Mouse (Mus musculus) C2C12 (cell line): ENCODE data around the gene Bhlha9. TPM values are rescaled to one million over a fixed set of nuclear protein-coding genes. Genes with fewer than 3 reads are reported as not detected.

Experiments used
- H3K27me3 ChIP-seq: one replicate; pipeline ENCODE4 v1.6.1; 2011; ENCODE audit not compliant: control insufficient read depth, insufficient read depth, insufficient read length
- H3K36me3 ChIP-seq: one replicate; pipeline ENCODE4 v1.6.1; 2011; ENCODE audit not compliant: control insufficient read depth, insufficient read depth
- H3K4me3 ChIP-seq: one replicate; pipeline ENCODE4 v1.5.1; 2011; ENCODE audit warnings: mild to moderate bottlenecking, control low read depth; ENCODE audit not compliant: poor library complexity, insufficient read depth, severe bottlenecking
- H3K79me2 ChIP-seq: one replicate; pipeline ENCODE4 v1.6.1; 2011; ENCODE audit not compliant: control insufficient read depth, insufficient read depth
- H3K79me3 ChIP-seq: one replicate; pipeline ENCODE4 v1.6.1; 2011; ENCODE audit warnings: low read depth, control low read depth
- H3ac ChIP-seq: one replicate; pipeline ENCODE3; 2011; ENCODE audit warnings: low read depth; ENCODE audit not compliant: control insufficient read depth, insufficient read length
- CEBPB ChIP-seq: IDR thresholded peaks from one replicate; pipeline ENCODE4 v1.6.1; 2011; ENCODE audit warnings: low read depth, mild to moderate bottlenecking, control low read depth, moderate library complexity
- CTCF ChIP-seq: IDR thresholded peaks from one replicate; pipeline ENCODE4 v1.5.1; 2011; ENCODE audit not compliant: control insufficient read depth, insufficient read depth, insufficient read length
- FOSL1 ChIP-seq: IDR thresholded peaks from one replicate; pipeline ENCODE4 v1.8.0; 2011; ENCODE audit warnings: mild to moderate bottlenecking, low read length; ENCODE audit not compliant: poor library complexity, insufficient read depth, severe bottlenecking
- MAX ChIP-seq: IDR thresholded peaks from one replicate; pipeline ENCODE4 v1.6.1; 2011; ENCODE audit warnings: mild to moderate bottlenecking, control low read depth
- MYOD1 ChIP-seq: IDR thresholded peaks from one replicate; pipeline ENCODE4 v1.6.1; 2011; ENCODE audit warnings: low read depth; ENCODE audit not compliant: control insufficient read depth, insufficient read length
- MYOG ChIP-seq: IDR thresholded peaks from one replicate; pipeline ENCODE4 v1.6.1; 2011; ENCODE audit not compliant: control insufficient read depth, insufficient read length; ENCODE audit errors: extremely low read depth
- USF1 ChIP-seq: IDR thresholded peaks from one replicate; pipeline ENCODE4 v1.6.1; 2011; ENCODE audit warnings: low read depth, mild to moderate bottlenecking, control low read depth, moderate library complexity
- long read RNA-seq, 2 experiments: library from polyadenylated mRNA; unstranded; transcript quantifications; one replicate each; pipeline ENCODE4 v2.0.0; 2019 to 2020
- polyA plus RNA-seq: library from polyadenylated mRNA; unstranded; fragments of >200 nt; fragmentation: generic; extraction: Trizol; gene quantifications from one replicate; pipeline ENCODE4 v1.2.1, GENCODE M21; 2012; ENCODE audit warnings: missing spikeins

Gene Bhlha9
- polyA plus RNA-seq: 0.05 TPM
- long read RNA-seq, experiment 1: 0 reads
- long read RNA-seq, experiment 2, partial matches to known transcripts: 0 of 1 reads
- long read RNA-seq, experiment 2, other reads (novel, unspliced or antisense): 1 of 1 reads

GRCm38 (mm10) chr11:76671871-76672475 is at the start of gene Bhlha9:
Gene Bhlha9 (plus strand): TSS chr11:76672470.
- Histone ChIP-seq H3K79me2 (no peaks in the 10 kb centered on the region), H3K36me3 (no peaks in the 10 kb centered on the region), H3K4me3 (no peak within 1 kb of the TSS), H3K79me3 (no peaks in the 10 kb centered on the region), H3K27me3 (peaks cover 25% of the 10 kb centered on the region), H3ac (no peak within 1 kb of the TSS)
- TF ChIP-seq FOSL1 (no peak), CTCF (no peak), CEBPB (no peak), MYOG (no peak), MAX (no peak), MYOD1 (no peak), USF1 (no peak)

GRCm38 (mm10) chr11:76622566-76623205 is 49.6 kb upstream of the Bhlha9 start:
- H3K4me3 ChIP-seq: peak overlapping the region; percentile 90
- peaks cover 41% of the 10 kb centered on the region for H3K79me3 ChIP-seq
- H3ac ChIP-seq: peak overlapping the region; percentile 74
- peaks cover 56% of the 10 kb centered on the region for H3K79me2 ChIP-seq
- TF ChIP-seq MAX (no peak), MYOG (no peak), CEBPB (no peak), FOSL1 (no peak), CTCF (no peak), MYOD1 (no peak), USF1 (no peak)
- no peaks in the 10 kb centered on the region for H3K27me3 ChIP-seq
- H3K36me3 ChIP-seq: peaks cover 27% of the 10 kb centered on the region

- Histone ChIP-seq H3K79me2 (peaks cover 49% of the 10 kb centered on the region), H3K36me3 (peaks cover 23% of the 10 kb centered on the region), H3ac (peak overlapping the region; percentile 77), H3K79me3 (peaks cover 34% of the 10 kb centered on the region), H3K27me3 (no peaks in the 10 kb centered on the region), H3K4me3 (peak overlapping the region; percentile 90)
- TF ChIP-seq MAX: peak; percentile 63
- TF ChIP-seq CTCF: no peak
These were observed 48.9 kb upstream of the Bhlha9 start for GRCm38 (mm10) chr11:76623206-76623961.

- H3K4me3 ChIP-seq: peak overlapping the region; percentile 90
- H3K27me3 ChIP-seq: no peaks in the 10 kb centered on the region
These were observed 48.2 kb upstream of the Bhlha9 start for GRCm38 (mm10) chr11:76624071-76624470.

GRCm38 (mm10) chr11:76624881-76625280 is 47.4 kb upstream of the Bhlha9 start:
- Histone ChIP-seq H3K79me2 (peaks cover 34% of the 10 kb centered on the region), H3K79me3 (peaks cover 25% of the 10 kb centered on the region), H3ac (no peak overlapping the region), H3K4me3 (no peak overlapping the region), H3K27me3 (no peaks in the 10 kb centered on the region), H3K36me3 (peaks cover 11% of the 10 kb centered on the region)
- TF ChIP-seq MAX (no peak), MYOG (no peak), CTCF (no peak), MYOD1 (no peak), USF1 (no peak), FOSL1 (no peak), CEBPB (no peak)

More at GRCm38 (mm10) chr11:76624071-76624470, 48.2 kb upstream of the Bhlha9 start:
- Histone ChIP-seq H3K79me3 (peaks cover 29% of the 10 kb centered on the region), H3K36me3 (peaks cover 19% of the 10 kb centered on the region), H3ac (no peak overlapping the region), H3K79me2 (peaks cover 42% of the 10 kb centered on the region)
- TF ChIP-seq MAX (no peak), MYOG (no peak)

- H3K27me3 ChIP-seq: no peaks in the 10 kb centered on the region
- H3K4me3 ChIP-seq: no peak overlapping the region
These were observed 43.7 kb upstream of the Bhlha9 start for GRCm38 (mm10) chr11:76628613-76629012.

More at GRCm38 (mm10) chr11:76628613-76629012, 43.7 kb upstream of the Bhlha9 start:
- TF ChIP-seq MYOG (no peak), USF1 (no peak), CEBPB (no peak), CTCF (no peak), FOSL1 (no peak), MAX (no peak), MYOD1 (no peak)
- no peaks in the 10 kb centered on the region for H3K79me3 ChIP-seq
- H3ac ChIP-seq: no peak overlapping the region
- H3K79me2 ChIP-seq: no peaks in the 10 kb centered on the region
- no peaks in the 10 kb centered on the region for H3K36me3 ChIP-seq
